Mouse (Mus musculus) gastrocnemius, postnatal 4 days (tissue): ENCODE measurements around the gene Rnf157. TPM values are rescaled to one million over a fixed set of nuclear protein-coding genes. Genes with fewer than 3 reads are reported as not detected.

ENCODE experiments used
- DNase-seq, 2 experiments: peaks; one replicate each; pipeline ENCODE4 v3.0.0; 2021 to 2022; ENCODE audit warnings: low spot score in 2 of 2, mixed read lengths in 2 of 2
- long read RNA-seq, 2 experiments: library from polyadenylated mRNA; stranded (forward); transcript quantifications; one replicate each; pipeline ENCODE4 v2.0.0; 2021
- total RNA-seq, 2 experiments: library from RNA; stranded (reverse); gene quantifications; 2 replicates each; pipeline ENCODE4 v1.2.3; 2021

Rnf157 gene
- 10 to 100 TPM; 32.8 to 37.3 TPM for total RNA-seq
- long read RNA-seq, experiment 1, full-length matches to known transcripts, result 9 of 34 reads
- long read RNA-seq, experiment 1, partial matches to known transcripts, result 9 of 34 reads
- long read RNA-seq, experiment 1, other reads (novel, unspliced or antisense), result 16 of 34 reads
- long read RNA-seq, experiment 2, full-length matches to known transcripts, result 21 of 58 reads
- long read RNA-seq, experiment 2, partial matches to known transcripts, result 25 of 58 reads
- long read RNA-seq, experiment 2, other reads (novel, unspliced or antisense), result 12 of 58 reads

DNA sequence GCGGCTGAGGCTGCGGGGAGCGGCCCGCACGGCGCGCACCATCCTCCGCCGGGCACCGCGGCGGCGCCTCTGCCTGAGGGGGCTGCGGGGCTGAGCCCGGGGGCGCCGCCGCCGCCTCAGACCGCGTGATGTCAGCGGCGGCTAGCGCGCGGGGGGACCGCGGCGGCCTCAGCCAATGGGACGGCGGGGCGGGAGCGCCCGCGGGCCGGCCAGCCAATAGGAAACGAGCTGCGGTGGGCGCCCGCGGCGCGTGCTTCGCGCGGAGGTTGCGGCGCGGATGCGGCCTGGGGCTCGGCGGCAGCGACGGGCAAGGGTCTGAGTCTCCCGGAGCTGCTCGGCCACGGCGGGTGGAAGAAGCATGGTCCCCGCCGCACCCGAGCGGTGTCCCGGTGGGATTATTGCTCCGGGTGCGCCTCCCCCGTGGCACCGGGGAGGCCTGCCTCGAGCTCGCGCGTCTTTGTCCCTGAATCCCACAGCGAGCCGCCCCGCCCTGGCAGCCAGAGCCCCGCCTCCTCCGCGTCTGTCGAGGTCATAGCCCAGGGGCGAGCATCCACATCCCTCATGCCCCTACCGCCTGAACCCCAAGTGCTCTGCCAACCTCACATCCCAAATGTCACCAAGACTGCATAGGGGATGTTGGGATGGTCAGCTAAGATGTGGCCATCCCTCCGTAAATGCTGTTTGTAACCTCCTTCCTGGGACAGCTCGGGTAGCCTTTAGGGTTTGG is at the start of gene Rnf157:
Rnf157 (minus strand) TSS at position 129 of the 727 bp plus-strand sequence.
- peak; percentile 83 to 84 for DNase-seq

DNA sequence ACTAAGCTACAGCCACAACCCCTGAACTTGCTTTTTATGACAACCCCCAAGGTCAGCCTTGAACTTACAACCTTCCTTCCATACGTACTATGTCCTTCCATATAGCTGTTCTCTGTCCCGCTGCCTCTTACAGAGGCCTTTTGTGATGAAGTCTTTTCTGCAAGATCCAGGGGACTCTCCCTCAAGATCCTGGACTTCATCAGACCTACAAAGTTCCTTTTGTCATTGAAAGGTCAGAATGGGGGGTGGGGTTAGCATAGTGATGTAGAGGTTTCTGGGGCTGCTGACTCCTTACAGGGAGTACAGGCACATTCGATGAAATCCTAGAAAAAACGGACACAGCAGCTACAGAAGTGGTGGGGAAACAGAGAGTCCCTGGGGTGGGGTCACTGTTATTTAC is 47.0 kb upstream of the Rnf157 start:
- DNase-seq, result no peak

DNA sequence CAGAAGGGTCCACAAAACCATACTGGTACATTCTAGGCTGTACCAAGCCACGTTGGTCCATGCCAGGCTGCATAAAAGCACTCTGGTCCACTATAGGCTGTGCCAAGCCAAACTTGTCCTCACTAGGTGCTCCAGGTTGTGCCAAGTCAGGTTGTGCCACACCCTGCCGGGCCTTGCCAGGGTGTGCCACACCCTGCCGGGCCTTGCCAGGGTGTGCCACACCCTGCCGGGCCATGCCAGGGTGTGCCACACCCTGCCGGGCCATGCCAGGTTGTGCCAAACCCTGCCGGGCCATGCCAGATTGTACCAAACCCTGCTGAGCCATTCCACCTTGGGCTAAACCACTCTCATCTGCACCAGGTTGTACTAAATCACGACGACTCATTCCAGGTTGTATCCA is 43.4 kb upstream of the Rnf157 start:
- no peak for DNase-seq

DNA sequence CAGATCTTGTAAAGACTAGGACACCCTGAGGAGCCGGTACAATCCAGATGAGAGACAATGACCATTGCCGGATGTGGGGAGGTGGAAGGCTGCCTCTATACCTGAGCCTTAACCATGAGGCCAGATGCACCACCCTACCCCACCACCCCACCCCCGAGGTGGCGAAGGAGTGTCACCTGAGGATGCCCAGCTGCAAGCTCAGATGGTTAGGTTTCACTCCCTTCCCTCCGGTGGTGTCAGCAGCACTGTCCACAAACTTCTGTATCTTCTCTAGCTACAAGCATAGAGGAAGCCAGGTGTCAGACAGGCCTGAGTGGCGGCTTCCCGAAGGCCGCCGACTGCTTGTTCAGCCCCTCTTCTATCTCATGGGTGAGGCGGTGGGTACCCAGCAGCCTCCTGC is 41.1 kb upstream of the Rnf157 start:
- DNase-seq, result no peak

DNA sequence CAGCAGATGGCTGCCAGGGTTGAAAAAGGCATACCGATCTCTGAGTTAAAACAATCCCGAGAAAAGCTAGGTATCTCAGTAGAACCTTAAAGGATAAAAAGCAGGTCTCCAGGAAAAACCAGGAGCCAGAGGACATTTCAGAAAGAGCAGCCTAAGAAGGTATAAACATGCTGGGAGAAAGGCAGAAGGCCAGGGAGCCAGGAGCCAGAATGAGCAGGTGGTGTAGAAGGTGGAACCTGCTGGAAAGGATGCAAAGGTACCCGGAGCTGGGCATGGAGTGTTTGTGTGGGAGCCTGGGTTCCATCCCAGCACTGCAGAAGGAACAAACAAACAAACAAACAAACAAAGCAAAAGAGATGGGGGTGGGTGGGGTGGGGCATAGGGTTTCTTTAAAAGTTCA is 36.5 kb upstream of the Rnf157 start:
- no peak for DNase-seq

DNA sequence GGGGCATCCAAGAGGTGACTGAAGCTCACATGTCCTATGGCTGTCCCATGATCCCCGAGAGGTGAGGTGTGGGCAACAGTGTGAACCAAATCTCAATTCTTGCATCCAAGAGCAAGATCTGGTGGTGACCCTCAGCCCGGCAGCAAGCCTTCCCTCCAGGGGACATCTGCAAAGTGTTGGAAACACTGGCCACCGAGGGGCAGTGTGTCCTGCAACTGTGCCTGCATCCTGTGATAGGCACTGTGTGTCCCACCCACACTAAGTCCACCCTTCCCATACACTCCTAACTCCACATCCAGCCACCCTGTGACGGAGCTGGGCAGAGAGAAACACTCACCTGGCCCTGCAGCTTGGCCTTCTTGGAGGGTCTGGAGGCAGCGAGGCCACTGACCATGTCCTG is 35.0 kb upstream of the Rnf157 start:
- DNase-seq, result no peak

DNA sequence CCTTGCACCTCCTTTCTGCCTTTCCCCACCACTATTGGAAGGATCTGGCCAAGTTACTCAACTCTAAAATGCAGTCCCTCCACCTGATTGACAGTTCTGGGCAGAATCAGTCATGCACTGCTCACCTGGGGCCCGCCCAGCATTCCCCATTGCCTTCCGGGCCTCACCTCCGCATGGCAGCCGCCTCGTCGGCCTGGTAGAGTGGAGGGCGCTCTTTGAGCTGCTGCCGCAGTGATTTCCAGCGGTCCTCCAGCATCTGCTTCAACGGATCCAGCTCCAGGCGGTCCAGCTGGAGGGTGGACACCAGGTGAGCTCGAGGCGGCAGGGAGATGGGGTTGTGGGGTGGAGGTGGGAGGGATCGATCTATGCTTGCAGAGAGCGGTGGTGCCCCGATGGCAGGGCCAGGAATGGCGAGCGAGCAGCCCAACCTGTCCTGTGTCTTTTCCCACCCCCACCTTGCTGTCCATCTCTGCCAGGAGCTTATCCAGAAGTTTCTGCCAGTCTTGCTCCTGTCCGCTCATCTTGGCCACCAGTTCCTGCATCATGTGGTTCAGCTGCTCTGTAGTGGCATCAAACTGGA is 33.6 kb upstream of the Rnf157 start:
- DNase-seq, result no peak

DNA sequence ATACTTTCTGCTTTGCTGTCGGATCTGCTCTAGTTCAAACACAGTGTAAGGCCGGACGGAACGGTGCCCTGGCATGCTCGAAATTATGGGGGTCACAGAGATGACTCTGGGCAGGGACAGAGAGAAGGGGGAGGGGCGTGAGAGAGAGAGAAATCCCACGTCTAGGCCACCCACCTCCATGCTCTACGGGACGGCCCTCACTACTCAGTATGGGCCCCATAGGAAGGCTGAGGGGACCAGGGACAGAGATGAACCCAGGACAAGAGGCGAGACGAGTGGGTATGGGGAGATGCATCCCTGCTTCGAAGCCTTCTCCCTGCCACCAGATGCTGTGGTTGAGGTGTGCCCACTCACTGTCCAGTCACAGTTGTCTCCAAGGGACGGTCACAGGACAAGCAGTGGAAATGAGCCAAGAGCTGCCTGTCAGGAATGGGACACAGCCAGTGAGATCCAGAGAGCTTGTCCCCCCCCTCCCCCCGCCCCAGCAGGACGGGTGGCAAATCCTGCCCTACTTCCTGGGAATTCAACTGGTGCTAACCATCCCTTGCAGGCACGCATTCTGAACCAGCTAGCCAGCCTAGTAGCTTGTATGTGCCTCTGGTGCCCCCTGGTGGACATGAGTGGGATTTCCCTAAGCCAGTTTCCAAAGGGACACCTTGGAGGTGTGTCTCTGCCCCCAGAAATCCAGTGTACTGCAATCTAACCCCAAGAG is 32.9 kb upstream of the Rnf157 start:
- peak; percentile 90 to 92 for DNase-seq

DNA sequence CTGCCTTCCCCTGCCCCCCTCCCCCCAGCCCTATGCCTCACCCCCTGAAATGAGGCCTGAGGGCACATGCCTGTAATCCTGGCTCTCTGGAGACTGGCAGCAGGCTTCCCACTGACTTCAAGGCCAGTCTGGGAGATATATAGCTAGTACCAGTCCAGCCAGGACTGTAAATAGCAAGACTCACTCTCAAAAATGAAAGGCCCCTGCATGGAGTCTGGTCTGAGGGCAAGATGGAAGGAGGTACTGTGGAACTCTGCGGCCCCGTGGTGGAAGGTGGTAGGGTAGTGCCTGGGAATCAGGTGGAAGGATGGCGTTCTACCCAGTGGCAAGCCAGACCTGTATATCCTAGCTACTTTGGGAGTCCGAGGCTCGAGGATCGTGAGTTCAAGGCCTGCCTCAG is 31.1 kb upstream of the Rnf157 start:
- DNase-seq, result no peak

DNA sequence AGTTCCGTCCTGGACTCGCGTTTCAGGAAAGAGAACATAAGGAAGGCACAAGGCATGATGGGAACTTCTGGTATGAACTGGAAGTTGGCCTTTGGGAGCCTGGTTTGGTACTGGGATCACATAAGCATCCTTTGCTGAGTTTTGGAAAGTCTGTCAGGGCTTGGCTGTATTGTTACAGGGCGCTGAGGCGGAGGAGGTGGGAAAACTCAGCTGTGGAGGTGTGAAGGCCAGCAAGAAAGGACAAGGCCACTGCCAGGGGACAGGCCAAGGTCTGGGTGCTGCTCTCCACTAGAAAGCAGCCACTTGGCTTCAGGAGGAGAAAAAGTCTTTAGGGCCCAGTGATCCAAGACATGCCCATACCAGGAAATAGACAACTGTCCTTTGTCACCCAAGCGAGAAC is 30.5 kb upstream of the Rnf157 start:
- DNase-seq, result no peak

DNA sequence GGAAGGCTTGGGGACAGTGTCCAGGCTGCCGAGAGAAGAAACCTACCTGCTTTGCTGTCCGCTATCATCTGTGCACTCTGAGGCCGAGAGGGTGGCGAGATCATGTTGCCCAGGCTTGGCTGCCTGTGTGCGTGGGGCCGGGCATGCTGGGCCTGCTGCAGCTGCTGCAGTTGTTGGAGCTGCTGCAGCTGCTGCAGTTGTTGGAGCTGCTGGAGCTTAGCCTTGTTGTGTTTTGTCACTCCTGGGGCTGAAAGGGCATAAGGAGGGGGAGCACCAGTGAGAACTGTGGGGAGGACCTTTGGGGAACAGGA is 30.0 kb upstream of the Rnf157 start:
- no peak for DNase-seq

DNA sequence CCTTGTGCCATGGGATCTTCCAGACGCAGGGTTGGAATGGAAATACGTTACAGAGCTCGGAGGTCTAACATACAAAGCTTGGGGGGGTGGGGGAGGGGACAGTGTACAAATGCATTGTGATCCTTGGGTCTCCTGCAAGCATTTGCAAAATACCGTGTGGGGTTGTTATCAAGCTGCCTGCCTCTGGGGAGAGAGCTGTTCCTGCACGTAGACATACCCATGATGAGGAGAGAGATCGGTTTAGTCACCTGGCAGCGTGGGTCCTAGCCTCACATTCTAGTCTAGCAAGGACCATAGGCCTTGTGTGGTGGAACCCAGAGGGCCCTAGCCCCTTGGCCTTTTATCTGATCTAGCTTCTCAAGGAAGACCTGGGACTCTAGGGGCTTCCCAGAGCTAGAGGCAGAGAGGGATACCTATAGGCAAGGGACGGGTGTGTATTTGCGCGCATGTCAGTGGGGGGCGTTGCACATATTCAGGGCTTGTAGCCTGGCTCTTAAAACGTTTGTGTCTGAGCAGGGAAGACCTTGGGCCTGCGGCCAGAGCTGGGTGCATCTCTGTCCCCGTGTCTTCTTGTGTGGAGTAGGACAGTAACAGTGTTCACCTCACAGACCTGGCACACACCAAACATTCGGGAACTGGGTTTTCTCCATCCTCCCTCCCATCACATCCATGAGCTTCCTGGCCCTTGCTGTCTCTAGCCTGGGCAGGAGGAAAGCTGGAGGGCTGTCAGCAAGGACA is 29.5 kb upstream of the Rnf157 start:
- DNase-seq, result no peak

DNA sequence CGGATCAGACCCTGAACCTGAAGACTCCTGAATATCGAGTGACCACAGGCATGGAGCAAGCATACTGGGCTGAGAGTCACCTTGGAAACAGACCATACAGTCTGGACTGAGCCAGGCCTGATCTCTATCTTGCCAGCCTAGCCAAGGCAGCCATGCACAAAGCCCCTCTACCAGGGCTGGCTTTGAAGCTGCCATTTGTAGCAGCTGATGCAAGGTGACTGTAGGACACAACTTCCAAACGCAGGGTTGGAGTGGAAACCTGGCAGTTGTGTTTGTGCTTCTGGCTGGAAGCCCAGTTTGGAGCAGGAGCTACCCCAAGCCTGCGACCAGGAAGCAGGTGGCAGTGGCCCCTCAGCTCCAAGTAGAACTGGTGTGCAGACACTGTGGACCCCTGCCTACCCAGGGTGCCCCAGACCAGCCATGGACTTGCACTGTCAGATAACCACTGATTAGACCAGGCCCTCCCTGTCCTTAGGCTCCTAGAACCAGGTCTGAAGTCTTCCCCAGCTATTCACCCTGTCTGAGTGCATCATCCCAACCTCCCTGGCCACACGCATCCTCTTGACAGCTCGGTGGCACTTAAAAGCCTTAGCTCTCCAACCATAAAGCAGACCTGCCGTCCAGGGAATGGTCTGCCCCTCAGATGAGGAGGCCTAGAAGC is 27.7 kb upstream of the Rnf157 start:
- DNase-seq, result no peak

DNA sequence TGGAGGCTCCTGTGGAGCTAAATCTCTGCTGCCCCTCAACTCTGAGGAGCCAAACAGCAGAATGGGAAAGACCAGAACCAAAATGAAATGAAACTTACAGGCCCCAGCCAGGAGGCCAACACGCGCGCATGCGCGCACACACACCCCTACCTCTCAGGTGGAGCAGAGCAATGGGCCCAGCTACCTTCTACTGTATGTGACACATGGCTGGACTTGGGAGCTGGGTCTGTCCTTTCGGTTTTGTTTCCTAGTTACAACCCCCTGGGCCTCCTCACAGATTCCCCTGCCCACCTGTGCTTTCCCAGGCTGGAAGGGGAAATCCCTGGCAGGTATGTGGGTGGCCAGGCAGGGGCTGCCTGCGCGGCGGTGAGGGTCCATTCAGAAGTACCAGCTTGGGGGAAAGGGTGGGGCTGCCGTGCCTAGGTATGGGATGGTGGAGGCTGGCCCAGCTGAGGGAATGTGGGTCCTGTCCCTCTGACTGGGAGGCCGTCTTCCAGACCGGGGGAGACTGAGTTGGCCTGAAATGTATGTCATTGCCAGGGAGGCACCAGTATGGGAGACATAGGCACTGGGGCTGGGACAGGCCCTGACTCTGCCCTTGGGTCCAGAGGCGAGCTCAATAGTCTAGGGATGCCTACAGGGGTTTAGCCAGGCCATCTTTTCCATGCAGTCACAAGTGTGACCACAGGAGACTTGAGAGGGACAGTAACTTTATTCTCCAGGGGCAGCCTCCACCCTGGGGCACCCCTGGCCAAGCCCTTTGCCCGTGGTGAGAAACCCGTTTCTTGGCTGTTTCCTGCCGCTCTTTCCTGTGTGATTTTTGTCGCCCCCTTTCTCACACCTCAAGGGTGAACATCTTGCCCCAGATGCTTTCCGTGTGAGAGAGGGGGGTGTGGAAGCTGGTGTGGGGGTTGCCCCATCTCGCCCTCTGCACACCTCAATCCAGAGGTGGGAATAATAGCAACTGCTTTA is 26.7 kb upstream of the Rnf157 start:
- no peak for DNase-seq

DNA sequence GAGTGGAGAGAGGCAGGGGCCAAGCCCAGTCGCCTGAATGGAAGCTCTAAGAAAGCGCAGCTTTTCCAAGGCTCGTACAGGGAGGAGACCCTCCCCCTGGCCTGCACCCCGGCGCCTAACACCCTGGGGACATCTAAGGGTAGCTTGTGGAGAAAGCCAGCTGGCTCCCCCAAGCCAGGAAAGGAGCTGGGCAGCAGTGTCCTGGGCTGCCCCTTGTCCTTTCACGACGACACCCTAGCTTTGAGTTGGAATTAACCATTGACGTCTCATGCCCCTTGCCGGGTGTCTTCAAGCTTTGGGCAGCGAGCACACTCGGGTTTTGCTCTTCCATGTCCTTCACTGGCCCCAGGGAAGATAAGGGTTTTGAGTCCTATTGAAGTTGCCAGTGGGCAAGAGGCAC is 24.7 kb upstream of the Rnf157 start:
- DNase-seq, result no peak

DNA sequence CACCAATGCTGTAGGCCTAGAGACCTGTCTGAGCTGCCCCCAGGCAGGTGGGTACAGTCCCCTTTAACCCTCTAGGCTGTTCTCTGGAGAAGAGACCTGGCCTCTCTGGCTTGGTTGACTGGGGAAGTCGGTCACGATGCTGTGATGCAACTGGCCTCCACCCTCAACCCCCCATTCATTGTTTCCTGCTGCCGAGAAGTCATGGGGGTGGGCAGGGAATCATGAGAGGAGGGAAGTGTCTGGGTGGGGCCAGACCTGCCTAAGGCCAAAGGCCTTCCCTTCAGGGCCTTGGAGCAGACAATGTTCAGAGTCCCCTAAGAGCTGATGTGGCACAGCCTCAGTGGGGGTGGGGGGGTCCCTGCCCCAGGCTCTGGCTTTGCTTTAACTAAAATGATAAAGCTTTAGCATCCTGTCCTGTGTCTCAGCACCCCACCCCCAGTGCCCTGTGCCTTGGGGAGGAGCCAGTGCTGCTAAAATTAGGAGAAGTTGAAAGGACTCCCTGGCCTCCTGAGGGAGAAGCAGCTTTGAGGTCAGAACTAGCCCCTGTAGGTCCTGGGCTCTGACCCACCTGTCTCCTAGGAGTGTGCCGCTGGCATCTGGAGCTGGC is 24.0 kb upstream of the Rnf157 start:
- no peak for DNase-seq

DNA sequence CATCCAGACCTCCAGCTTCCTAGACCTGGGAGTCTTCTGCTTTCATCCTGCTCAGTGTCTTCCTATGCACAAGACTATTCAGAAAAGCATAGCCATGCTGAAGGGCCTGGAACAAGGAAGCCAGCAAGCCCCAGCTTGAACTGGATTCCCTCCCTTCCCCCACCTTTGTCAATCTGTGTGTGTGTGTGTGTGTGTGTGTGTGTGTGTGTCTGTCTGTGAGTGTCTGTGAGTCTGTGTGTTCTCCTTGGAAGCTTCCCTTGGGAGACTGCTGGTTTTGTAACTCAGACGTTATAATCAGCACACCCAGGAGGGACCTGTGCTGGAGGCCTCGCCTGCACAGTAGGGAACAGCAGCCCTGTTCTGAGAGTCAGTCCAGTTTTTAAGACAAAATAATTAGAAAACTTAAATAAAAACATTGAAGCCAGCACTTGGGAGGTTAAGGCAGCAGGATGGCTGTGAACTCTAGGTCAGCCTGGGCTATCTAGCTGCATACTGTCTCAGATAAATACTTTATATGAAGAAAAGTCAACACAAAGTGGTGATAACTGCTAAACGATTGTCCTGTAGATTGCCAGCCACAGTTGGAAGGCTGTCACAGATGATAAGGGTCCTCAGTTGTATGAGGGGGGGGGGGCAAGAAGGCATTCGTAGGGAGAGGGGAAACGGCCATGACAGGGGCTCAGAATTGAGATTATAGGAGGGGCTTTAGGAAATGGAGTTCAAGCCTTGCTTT is 23.3 kb upstream of the Rnf157 start:
- DNase-seq, result no peak

DNA sequence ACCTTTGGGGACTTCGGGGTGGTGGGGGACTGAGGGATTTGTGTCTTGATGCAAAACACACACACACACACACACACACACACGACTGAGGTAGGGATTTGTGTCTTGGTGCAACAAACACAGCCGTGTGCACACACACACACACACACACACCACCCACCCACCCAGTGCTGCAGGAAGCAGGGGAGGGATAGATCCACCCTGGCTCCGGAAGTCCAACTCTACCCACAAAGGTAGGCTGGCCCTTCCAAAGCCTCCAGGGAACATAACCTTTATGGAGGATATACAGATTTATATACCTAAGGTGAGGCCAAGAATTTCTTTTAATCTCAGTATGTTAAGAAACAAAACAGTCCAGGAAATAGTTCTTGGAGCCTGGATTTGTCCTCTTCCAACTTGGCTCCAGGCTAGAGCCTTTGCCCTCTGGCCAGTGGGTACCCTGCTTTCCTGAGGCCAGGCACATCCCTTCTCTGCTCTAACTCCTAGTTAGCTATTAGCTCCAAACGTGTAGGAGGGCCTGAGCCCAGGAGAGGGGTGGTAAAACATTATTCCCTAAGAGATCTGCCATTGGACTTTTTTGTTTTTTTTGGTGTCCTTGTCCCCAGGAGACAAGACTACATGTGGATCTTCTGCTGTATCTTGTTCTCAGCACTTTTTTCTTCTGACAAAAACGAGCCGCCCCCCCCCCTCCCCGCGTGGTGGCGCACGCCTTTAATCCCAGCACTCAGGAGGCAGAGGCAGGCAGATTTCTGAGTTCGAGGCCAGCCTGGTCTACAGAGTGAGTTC is 22.3 kb upstream of the Rnf157 start:
- no peak for DNase-seq
